Mouse (Mus musculus) embryonic facial prominence, embryonic 10.5 days (tissue): Measurements from ENCODE around the gene B4galt4. TPM values are rescaled to one million over a fixed set of nuclear protein-coding genes. Genes with fewer than 3 reads are reported as not detected.

Experiments
- polyA plus RNA-seq: library from polyadenylated mRNA; unstranded; fragments of >200 nt; fragmentation: Nextera tagmentation; extraction: Ambion mirVana; gene quantifications from 2 replicates; pipeline ENCODE4 v1.2.1, GENCODE M21; 2016

Gene B4galt4
- polyA plus RNA-seq, 1 experiment from 2014 or later, result 27.8 TPM

Other genes starting within 250 kb of the B4galt4 start
- gene Timmdc1, start 219.6 kb upstream of the B4galt4 start, polyA plus RNA-seq, result 35.2 and 35.3 TPM in 2 replicates
- 72.6 and 76.9 TPM in 2 replicates for gene Poglut1, start 192.0 kb upstream of the B4galt4 start, polyA plus RNA-seq
- gene Tmem39a, start 183.6 kb upstream of the B4galt4 start, polyA plus RNA-seq, result 96.2 and 114 TPM in 2 replicates
- 9.6 and 12.0 TPM in 2 replicates for gene Arhgap31, start 29.0 kb upstream of the B4galt4 start, polyA plus RNA-seq
- 1.2 and 1.4 TPM in 2 replicates for gene Upk1b, start 58.1 kb downstream of the B4galt4 start, polyA plus RNA-seq
- gene 4930435E12Rik, start 86.5 kb downstream of the B4galt4 start, polyA plus RNA-seq, result not detected in 2 replicates
- gene Igsf11, start 150.4 kb downstream of the B4galt4 start, polyA plus RNA-seq, result 0.90 and 1.6 TPM in 2 replicates